Mouse (Mus musculus) lung, adult 2 months (tissue): ENCODE measurements around the gene Pde1c.

Experiments used
- CTCF ChIP-seq: fragments of 200-500 bp; IDR thresholded peaks from 2 replicates; pipeline ENCODE4 v1.5.1; 2011; ENCODE audit warnings: mild to moderate bottlenecking, low read length, control low read depth; ENCODE audit not compliant: insufficient read depth
- POLR2A ChIP-seq: fragments of 200-500 bp; IDR thresholded peaks from 2 replicates; pipeline ENCODE4 v1.6.1; 2011; ENCODE audit warnings: low read depth, mild to moderate bottlenecking, control low read depth, low read length, borderline replicate concordance; ENCODE audit errors: extremely low read depth

DNA sequence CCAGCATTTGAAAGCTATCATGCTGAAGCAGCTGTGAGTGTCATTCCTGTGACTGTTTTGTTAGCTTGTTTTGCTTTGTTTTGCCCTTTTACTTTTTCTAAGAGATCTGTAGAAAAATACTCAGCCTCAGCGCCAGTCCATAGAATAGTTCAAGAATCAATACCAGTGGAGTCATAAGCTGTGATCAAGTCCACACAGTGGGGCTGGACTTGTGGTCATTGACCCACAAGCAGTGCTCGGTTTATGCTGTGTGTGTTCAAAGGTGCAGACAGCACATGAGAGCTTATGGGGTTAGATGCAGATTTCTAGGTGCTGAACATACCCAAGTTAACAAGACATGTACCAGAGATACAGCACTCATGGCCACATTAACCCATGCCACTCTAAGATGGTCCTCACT, 396.7 kb downstream of the Pde1c start:
- no peak for TF ChIP-seq POLR2A
- no peak for TF ChIP-seq CTCF
